Mouse (Mus musculus) heart, postnatal 0 days (tissue): ENCODE measurements around the gene Paip2b. TPM values are rescaled to one million over a fixed set of nuclear protein-coding genes. Genes with fewer than 3 reads are reported as not detected.

Source experiments
- ATAC-seq: fragments of 200-750 bp; cut with Nextera tagmentation; 2 replicates; pipeline ENCODE4 v1.8.0; 2017; ENCODE audit warnings: low read depth, moderate number of reproducible peaks, moderate library complexity; ENCODE audit not compliant: insufficient read depth
- DNase-seq: peaks from one replicate; pipeline ENCODE4 v3.0.0-alpha.2; 2016; ENCODE audit warnings: low spot score
- H3K27ac ChIP-seq: fragments of 300-500 bp; sonication (generic); 2 replicates; pipeline ENCODE4 v1.5.1; 2014; ENCODE audit warnings: low read depth, mild to moderate bottlenecking
- H3K27me3 ChIP-seq: fragments of 300-500 bp; sonication (generic); 2 replicates; pipeline ENCODE4 v1.6.1; 2014; ENCODE audit warnings: low read length, mixed read lengths; ENCODE audit not compliant: control insufficient read depth, insufficient read depth
- H3K36me3 ChIP-seq: fragments of 300-500 bp; sonication (generic); replicated peaks from 2 replicates; pipeline ENCODE4 v1.6.1; 2014; ENCODE audit warnings: low read length, mixed read lengths; ENCODE audit not compliant: control insufficient read depth, insufficient read depth
- H3K4me1 ChIP-seq: fragments of 300-500 bp; sonication (generic); 2 replicates; pipeline ENCODE4 v1.6.1; 2014; ENCODE audit warnings: antibody characterized with exemption; ENCODE audit not compliant: control insufficient read depth, insufficient read depth
- H3K4me2 ChIP-seq: fragments of 300-500 bp; sonication (generic); 2 replicates; pipeline ENCODE4 v1.6.1; 2014; ENCODE audit warnings: low read depth, mild to moderate bottlenecking, low read length, moderate library complexity
- H3K4me3 ChIP-seq: fragments of 300-500 bp; sonication (generic); 2 replicates; pipeline ENCODE4 v1.5.1; 2014; ENCODE audit warnings: low read depth, low read length
- H3K9ac ChIP-seq: fragments of 300-500 bp; sonication (generic); replicated peaks from 2 replicates; pipeline ENCODE4 v1.6.1; 2014; ENCODE audit warnings: low read depth, low read length, mixed read lengths
- H3K9me3 ChIP-seq: fragments of 300-500 bp; sonication (generic); replicated peaks from 2 replicates; pipeline ENCODE4 v1.6.1; 2016; ENCODE audit warnings: low read length; ENCODE audit not compliant: control insufficient read depth
- CTCF ChIP-seq: IDR thresholded peaks from 2 replicates; pipeline ENCODE4 v1.5.1; 2016; ENCODE audit warnings: antibody characterized with exemption, control low read depth, low read depth
- EP300 ChIP-seq: IDR thresholded peaks from 2 replicates; pipeline ENCODE4 v1.6.1; 2016; ENCODE audit warnings: antibody characterized with exemption, low read depth
- WGBS: fragments of 180-500 bp; shearing (Covaris S2); extraction: QIAGEN DNeasy Blood & Tissue Kit; methylation state at CpG from one replicate; pipeline ENCODE4 v1.1.7; 2014; 5-methylcytosine and 5-hydroxymethylcytosine counted together
- polyA plus RNA-seq: library from polyadenylated mRNA; unstranded; fragments of >200 nt; fragmentation: Nextera tagmentation; extraction: Ambion mirVana; gene quantifications from 2 replicates; pipeline ENCODE4 v1.2.1, GENCODE M21; 2015
- total RNA-seq: library from RNA; depleted of rRNA; stranded (reverse); fragments of >200 nt; gene quantifications from 2 replicates; pipeline ENCODE4 v1.2.3, GENCODE M21; 2014; ENCODE audit warnings: low replicate concordance

Paip2b gene
- total and polyA plus RNA-seq, 2 experiments from 2014 or later: 11.6 to 26.8 TPM

- H3K27ac ChIP-seq: no peak overlapping the region
- H3K9ac ChIP-seq: no peak overlapping the region
- no peak overlapping the region for H3K4me3 ChIP-seq
- H3K4me1 ChIP-seq: peaks cover 7% of the 10 kb centered on the region
- WGBS: 9% methylated on average over 5 of the region's 5 CpGs
- no peak overlapping the region for H3K4me2 ChIP-seq
- DNase-seq (peak; percentile 50), ATAC-seq (no peak)
- TF ChIP-seq CTCF (peak; percentile 84), EP300 (no peak)
- no peaks in the 10 kb centered on the region for H3K36me3 ChIP-seq
- H3K9me3 ChIP-seq: no peaks in the 10 kb centered on the region
- H3K27me3 ChIP-seq: no peaks in the 10 kb centered on the region
Observed at GRCm38 (mm10) chr6:83779026-83779425, 52.5 kb downstream of the Paip2b start.

GRCm38 (mm10) chr6:83778306-83778705 lies 53.2 kb downstream of the Paip2b start:
- Histone ChIP-seq H3K9me3 (no peaks in the 10 kb centered on the region), H3K9ac (no peak overlapping the region), H3K36me3 (peaks cover 4% of the 10 kb centered on the region; the same call in 1 of the 2 replicates), H3K27ac (no peak overlapping the region), H3K4me3 (no peak overlapping the region), H3K4me2 (no peak overlapping the region), H3K4me1 (peaks cover 9% of the 10 kb centered on the region), H3K27me3 (no peaks in the 10 kb centered on the region)
- DNase-seq: no peak
- 81% methylated on average over 7 of the region's 7 CpGs for WGBS
- ATAC-seq: no peak
- TF ChIP-seq CTCF (no peak), EP300 (no peak)

GRCm38 (mm10) chr6:83775638-83776293 lies 55.8 kb downstream of the Paip2b start, which contains the start of gene Tex261:
Gene Tex261 (minus strand): TSS chr6:83775813.
- Histone ChIP-seq H3K27me3 (no peaks in the 10 kb centered on the region), H3K9me3 (no peaks in the 10 kb centered on the region), H3K4me1 (peaks cover 9% of the 10 kb centered on the region), H3K27ac (peak within 1 kb of the TSS; percentile 91), H3K4me3 (peak within 1 kb of the TSS; percentile 70), H3K4me2 (peak within 1 kb of the TSS; percentile 87), H3K36me3 (peaks cover 28% of the 10 kb centered on the region), H3K9ac (peak within 1 kb of the TSS; percentile 79)
- under 1% methylated on average over 45 of the region's 45 CpGs for WGBS
- peak; percentile 90 for DNase-seq
- ATAC-seq: peak; percentile 96
- peak; percentile 83 for TF ChIP-seq CTCF
- TF ChIP-seq EP300: no peak

- no peaks in the 10 kb centered on the region for H3K27me3 ChIP-seq
- under 1% methylated on average over 14 of the region's 14 CpGs for WGBS
- peak overlapping the region; percentile 91 for H3K27ac ChIP-seq
- H3K4me2 ChIP-seq: peak overlapping the region; percentile 87
- peak overlapping the region; percentile 70 for H3K4me3 ChIP-seq
- ATAC-seq (peak; percentile 16), DNase-seq (no peak)
- H3K9ac ChIP-seq: peak overlapping the region; percentile 79
- no peak for TF ChIP-seq CTCF
- TF ChIP-seq EP300: no peak
- peaks cover 9% of the 10 kb centered on the region for H3K4me1 ChIP-seq
- H3K36me3 ChIP-seq: peaks cover 35% of the 10 kb centered on the region
- H3K9me3 ChIP-seq: no peaks in the 10 kb centered on the region
Observed at GRCm38 (mm10) chr6:83774781-83775563, 56.6 kb downstream of the Paip2b start.

- peaks cover 10% of the 10 kb centered on the region for H3K4me1 ChIP-seq
- H3K4me3 ChIP-seq: peak overlapping the region; percentile 70
- TF ChIP-seq EP300: no peak
- no peak for TF ChIP-seq CTCF
- no peaks in the 10 kb centered on the region for H3K9me3 ChIP-seq
- no peaks in the 10 kb centered on the region for H3K27me3 ChIP-seq
- WGBS: 51% methylated on average over 8 of the region's 9 CpGs
- H3K27ac ChIP-seq: no peak overlapping the region
- peak overlapping the region; percentile 79; the same call in 1 of the 2 replicates for H3K9ac ChIP-seq
- no peak for ATAC-seq
- peak overlapping the region; percentile 87 for H3K4me2 ChIP-seq
- peaks cover 43% of the 10 kb centered on the region for H3K36me3 ChIP-seq
- DNase-seq: no peak
Observed at GRCm38 (mm10) chr6:83774126-83774525, 57.4 kb downstream of the Paip2b start.
